Mouse (Mus musculus): ENCODE data around the gene Slc5a5. TPM values are rescaled to one million over a fixed set of nuclear protein-coding genes. Genes with fewer than 3 reads are reported as not detected.

Gene Slc5a5
- polyA plus RNA-seq (2015; fragmentation: Nextera tagmentation; extraction: Ambion mirVana), result 0.50 and 0.67 TPM in 2 replicates

DNA sequence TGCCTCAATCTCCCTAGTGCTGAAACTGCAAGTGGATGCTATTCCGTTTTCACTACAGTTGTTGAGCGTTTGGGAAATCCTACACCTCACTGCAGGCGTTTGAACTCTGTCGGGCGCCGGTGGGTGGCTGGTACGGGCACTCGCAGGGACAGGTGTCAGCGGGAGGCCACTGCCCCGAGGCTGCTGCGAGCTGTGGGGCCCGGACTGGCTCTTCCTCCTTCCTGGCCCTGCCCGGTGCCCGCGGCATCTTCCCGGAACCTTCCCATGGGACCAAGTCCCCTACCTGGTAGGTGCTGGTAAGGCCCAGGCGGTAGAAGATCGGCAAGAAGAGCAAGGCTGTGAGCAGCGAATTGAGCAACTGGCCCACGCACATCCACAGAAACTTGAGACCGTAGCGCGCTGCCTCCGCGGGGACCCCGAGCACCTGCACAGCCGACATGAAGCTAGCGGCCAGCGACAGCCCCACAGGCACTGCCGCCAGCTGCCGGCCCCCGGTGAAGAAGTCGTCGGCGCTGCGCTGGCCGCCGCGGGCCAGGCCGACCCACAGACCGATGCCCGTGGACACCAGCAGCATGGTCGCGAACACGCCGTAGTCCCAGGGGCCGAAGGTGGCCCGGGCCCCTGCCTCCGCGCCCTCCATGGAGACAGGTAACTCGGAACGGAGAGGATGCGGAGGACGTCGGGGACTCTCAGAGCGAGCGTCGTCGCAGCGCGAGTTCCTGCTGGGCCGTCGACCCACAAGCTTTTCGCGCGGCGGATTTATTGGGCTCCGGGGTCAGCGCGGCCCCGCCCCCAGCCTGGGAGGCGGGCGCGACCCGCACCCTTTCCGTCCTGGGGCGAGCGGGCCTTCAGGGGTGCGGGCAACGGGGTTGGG is at the start of gene Slc5a5:
TSS of gene Slc5a5 (minus strand) at position 736 of the 874 bp plus-strand sequence.
- H3K9me3 ChIP-seq (replicated peaks), result 0 out of 2 replicates have a peak, but pooled peaks cover 3% of the 10 kb centered on the region
- peak within 1 kb of the TSS; percentile 52 for H3K9ac ChIP-seq
- H3K4me3 ChIP-seq, result peak within 1 kb of the TSS; percentile 30
- peaks cover 31% of the 10 kb centered on the region for H3K36me3 ChIP-seq (ENCODE audit: poor library complexity, severe bottlenecking)
- ATAC-seq, result no peak
- peak within 1 kb of the TSS; percentile 42 for H3K4me2 ChIP-seq
- H3K27me3 ChIP-seq, result peaks cover 58% of the 10 kb centered on the region
- H3K27ac ChIP-seq, result no peak within 1 kb of the TSS
- peaks cover 23% of the 10 kb centered on the region for H3K4me1 ChIP-seq
- 3% methylated on average over 80 of the region's 80 CpGs for WGBS

DNA sequence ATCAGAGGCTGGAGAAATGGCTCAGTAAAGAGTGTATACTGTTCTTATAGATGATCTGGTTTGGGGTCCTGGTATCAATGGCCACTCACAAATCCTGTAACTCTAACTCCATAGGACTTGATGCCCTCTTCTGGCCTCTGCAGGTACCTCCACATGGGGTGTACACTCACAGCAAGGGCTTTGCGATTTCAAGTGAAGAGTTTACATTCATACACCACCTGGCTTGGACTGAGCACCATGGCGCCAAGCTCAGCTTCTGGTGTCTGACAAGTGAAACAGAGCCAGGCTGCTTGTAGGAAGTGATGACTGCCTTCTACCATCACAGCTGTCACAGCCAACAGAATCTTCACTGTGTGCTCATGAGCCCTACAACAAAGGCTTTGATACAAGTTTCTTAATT is 48.9 kb upstream of the Slc5a5 start:
- no peak overlapping the region for H3K4me2 ChIP-seq
- H3K9me3 ChIP-seq (replicated peaks), result no peaks in the 10 kb centered on the region
- 65% methylated on average over 2 of the region's 2 CpGs for WGBS
- H3K36me3 ChIP-seq (ENCODE audit: poor library complexity, severe bottlenecking), result no peaks in the 10 kb centered on the region
- H3K27ac ChIP-seq, result no peak overlapping the region
- no peaks in the 10 kb centered on the region for H3K27me3 ChIP-seq
- no peak overlapping the region for H3K4me3 ChIP-seq
- H3K4me1 ChIP-seq, result no peaks in the 10 kb centered on the region
- no peak overlapping the region for H3K9ac ChIP-seq
- no peak for ATAC-seq

GRCm38 (mm10) chr8:70937200-70937599 is 44.6 kb upstream of the Slc5a5 start:
- Histone ChIP-seq H3K27ac (no peak overlapping the region), H3K4me1 (no peaks in the 10 kb centered on the region), H3K9ac (no peak overlapping the region), H3K4me3 (no peak overlapping the region), H3K9me3 (replicated peaks) (no peaks in the 10 kb centered on the region), H3K27me3 (no peaks in the 10 kb centered on the region), H3K4me2 (no peak overlapping the region), H3K36me3 (ENCODE audit: poor library complexity, severe bottlenecking) (peaks cover 11% of the 10 kb centered on the region; the same call in 1 of the 2 replicates)
- ATAC-seq, result no peak
- WGBS, result 78% methylated on average over 6 of the region's 6 CpGs

- no peaks in the 10 kb centered on the region for H3K27me3 ChIP-seq
- H3K9ac ChIP-seq, result no peak overlapping the region
- no peak for ATAC-seq
- no peak overlapping the region for H3K27ac ChIP-seq
- H3K4me3 ChIP-seq, result no peak overlapping the region
- H3K4me1 ChIP-seq, result no peaks in the 10 kb centered on the region
- H3K4me2 ChIP-seq, result no peak overlapping the region
- H3K36me3 ChIP-seq (ENCODE audit: poor library complexity, severe bottlenecking), result peaks cover 23% of the 10 kb centered on the region
- no peaks in the 10 kb centered on the region for H3K9me3 ChIP-seq (replicated peaks)
- 79% methylated on average over 7 of the region's 7 CpGs for WGBS
Measured at GRCm38 (mm10) chr8:70934786-70935185, 42.2 kb upstream of the Slc5a5 start.

DNA sequence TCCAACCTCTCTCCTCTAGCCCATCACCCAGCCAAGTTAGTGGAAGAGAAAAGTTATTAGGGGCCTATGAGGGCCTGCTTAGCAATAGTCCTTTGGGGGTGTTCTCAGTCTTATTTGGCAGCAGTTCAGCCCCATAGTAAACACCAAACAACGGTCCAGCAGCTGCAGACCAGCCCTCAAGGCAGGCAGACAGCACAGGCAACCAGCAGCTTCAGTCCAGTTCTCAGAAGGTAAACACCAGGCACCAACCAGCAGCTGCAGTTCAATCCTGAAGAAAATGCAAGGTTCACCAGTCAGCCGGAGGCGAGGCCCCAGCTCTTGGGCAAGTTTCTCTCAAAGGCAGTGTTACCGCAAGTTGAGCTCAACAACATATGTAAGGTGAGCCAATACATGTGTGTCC is 40.5 kb upstream of the Slc5a5 start:
- Histone ChIP-seq H3K27me3 (no peaks in the 10 kb centered on the region), H3K4me3 (no peak overlapping the region), H3K4me1 (no peaks in the 10 kb centered on the region), H3K27ac (no peak overlapping the region), H3K4me2 (no peak overlapping the region), H3K36me3 (ENCODE audit: poor library complexity, severe bottlenecking) (peaks cover 23% of the 10 kb centered on the region), H3K9ac (no peak overlapping the region), H3K9me3 (replicated peaks) (no peaks in the 10 kb centered on the region)
- 96% methylated on average over 4 of the region's 4 CpGs for WGBS
- no peak for ATAC-seq

DNA sequence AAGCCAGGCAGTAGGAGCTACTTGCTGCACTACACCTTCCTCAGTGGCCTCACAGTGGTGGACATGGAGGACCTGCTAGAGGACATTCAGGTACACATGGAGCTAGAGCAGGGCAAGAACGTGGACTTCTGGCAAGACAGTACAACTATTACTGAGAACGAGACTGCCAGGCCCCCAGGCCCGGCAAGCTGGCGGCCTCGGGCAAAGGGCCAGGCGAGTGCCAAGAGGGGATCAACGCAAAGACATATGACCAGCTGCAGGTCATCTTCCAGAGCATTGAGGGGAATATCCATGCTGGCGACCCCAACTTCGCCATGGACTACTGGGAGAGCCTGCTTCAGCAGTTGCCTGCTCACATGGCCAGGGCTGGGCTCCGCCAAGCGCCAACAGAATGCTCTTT is 39.2 kb upstream of the Slc5a5 start:
- Histone ChIP-seq H3K27ac (no peak overlapping the region), H3K27me3 (no peaks in the 10 kb centered on the region), H3K4me3 (no peak overlapping the region), H3K9ac (no peak overlapping the region), H3K9me3 (replicated peaks) (no peaks in the 10 kb centered on the region), H3K36me3 (ENCODE audit: poor library complexity, severe bottlenecking) (peaks cover 23% of the 10 kb centered on the region), H3K4me1 (no peaks in the 10 kb centered on the region), H3K4me2 (no peak overlapping the region)
- ATAC-seq, result no peak
- WGBS, result 92% methylated on average over 11 of the region's 11 CpGs

DNA sequence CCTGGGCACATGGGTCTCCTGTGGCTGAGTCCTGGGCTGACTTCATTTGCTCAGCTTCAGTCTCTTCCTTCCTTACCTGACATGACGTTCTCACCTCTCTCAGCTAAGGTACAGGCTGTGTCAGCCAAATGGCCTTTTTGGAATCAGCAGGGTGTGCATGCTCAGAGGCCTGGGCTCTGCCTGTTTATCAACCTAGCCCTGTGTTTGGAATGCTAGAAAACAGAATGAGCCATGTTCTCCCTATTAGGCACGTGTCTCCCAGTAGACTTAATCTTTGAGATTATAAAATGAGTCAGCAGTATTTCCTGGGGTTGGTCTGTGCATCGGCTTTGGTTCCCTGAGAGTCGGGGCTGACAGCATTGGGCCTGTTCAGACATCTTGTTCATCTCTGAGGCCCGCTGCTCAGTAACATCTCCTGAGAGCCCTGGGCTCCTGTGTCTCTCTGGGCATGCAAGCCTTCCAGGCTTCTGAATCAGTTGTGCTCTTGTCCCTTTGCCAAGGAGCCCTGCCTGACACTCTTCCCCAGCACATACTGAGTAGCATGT is 36.3 kb upstream of the Slc5a5 start:
- Histone ChIP-seq H3K27me3 (no peaks in the 10 kb centered on the region), H3K4me2 (no peak overlapping the region), H3K9me3 (replicated peaks) (no peaks in the 10 kb centered on the region), H3K36me3 (ENCODE audit: poor library complexity, severe bottlenecking) (peaks cover 23% of the 10 kb centered on the region), H3K27ac (no peak overlapping the region), H3K4me1 (no peaks in the 10 kb centered on the region), H3K9ac (no peak overlapping the region), H3K4me3 (no peak overlapping the region)
- 86% methylated on average over 5 of the region's 5 CpGs for WGBS
- ATAC-seq, result no peak

DNA sequence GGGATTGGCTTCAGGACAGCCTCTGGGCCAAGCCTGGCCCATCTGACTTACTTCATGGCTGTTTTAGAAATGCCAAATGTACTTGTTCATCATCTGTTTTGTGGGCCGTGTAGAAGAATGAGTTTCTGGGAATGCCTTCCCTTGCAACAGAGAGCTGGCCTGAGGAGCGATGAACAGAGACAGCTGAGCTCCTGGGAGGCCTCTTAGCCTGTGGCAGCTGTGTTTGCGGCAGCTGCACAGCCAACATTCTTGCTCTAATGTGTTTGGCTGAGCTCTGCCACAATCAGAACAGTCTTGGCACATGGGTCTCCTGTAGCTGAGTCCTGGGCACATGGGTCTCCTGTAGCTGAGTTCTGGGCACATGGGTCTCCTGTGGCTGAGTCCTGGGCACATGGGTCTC is 35.5 kb upstream of the Slc5a5 start:
- no peaks in the 10 kb centered on the region for H3K27me3 ChIP-seq
- no peak overlapping the region for H3K9ac ChIP-seq
- no peaks in the 10 kb centered on the region for H3K9me3 ChIP-seq (replicated peaks)
- ATAC-seq, result no peak
- peaks cover 26% of the 10 kb centered on the region for H3K36me3 ChIP-seq (ENCODE audit: poor library complexity, severe bottlenecking)
- no peak overlapping the region for H3K27ac ChIP-seq
- no peak overlapping the region for H3K4me2 ChIP-seq
- no peak overlapping the region for H3K4me3 ChIP-seq
- no peaks in the 10 kb centered on the region for H3K4me1 ChIP-seq
- 93% methylated on average over 3 of the region's 3 CpGs for WGBS

GRCm38 (mm10) chr8:70926396-70926795 is 33.8 kb upstream of the Slc5a5 start:
- no peak overlapping the region for H3K27ac ChIP-seq
- H3K4me1 ChIP-seq, result no peaks in the 10 kb centered on the region
- no peak for ATAC-seq
- H3K4me3 ChIP-seq, result no peak overlapping the region
- peaks cover 11% of the 10 kb centered on the region for H3K36me3 ChIP-seq (ENCODE audit: poor library complexity, severe bottlenecking)
- no peak overlapping the region for H3K4me2 ChIP-seq
- WGBS, result 92% methylated on average over 5 of the region's 5 CpGs
- H3K27me3 ChIP-seq, result no peaks in the 10 kb centered on the region
- H3K9me3 ChIP-seq (replicated peaks), result no peaks in the 10 kb centered on the region
- H3K9ac ChIP-seq, result no peak overlapping the region

DNA sequence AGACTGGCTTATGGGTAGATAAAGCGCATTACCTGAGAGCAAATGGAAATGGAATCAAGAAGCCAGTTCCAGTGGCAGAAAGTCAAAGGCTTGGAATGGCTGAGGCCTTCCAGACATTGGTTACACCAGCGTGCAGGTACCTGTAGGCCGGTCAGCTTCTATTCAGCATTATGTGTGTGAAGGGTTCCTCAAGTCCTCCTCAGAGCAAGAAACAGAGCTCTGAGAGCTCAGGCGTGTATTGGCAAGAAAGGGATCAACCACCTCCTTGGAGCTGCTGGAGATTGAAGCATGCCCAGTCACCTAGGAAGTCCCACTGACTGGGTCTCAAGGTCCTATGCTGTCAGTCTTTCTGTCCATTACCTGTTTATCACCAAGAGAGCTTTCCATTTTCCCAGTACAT is 33.2 kb upstream of the Slc5a5 start:
- Histone ChIP-seq H3K27me3 (no peaks in the 10 kb centered on the region), H3K4me2 (no peak overlapping the region), H3K4me3 (no peak overlapping the region), H3K9me3 (replicated peaks) (no peaks in the 10 kb centered on the region), H3K9ac (no peak overlapping the region), H3K4me1 (no peaks in the 10 kb centered on the region), H3K36me3 (ENCODE audit: poor library complexity, severe bottlenecking) (peaks cover 12% of the 10 kb centered on the region), H3K27ac (no peak overlapping the region)
- 94% methylated on average over 4 of the region's 4 CpGs for WGBS
- ATAC-seq, result no peak

GRCm38 (mm10) chr8:70924151-70924550 is 31.6 kb upstream of the Slc5a5 start:
- no peak overlapping the region for H3K4me3 ChIP-seq
- 91% methylated on average over 4 of the region's 4 CpGs for WGBS
- H3K9ac ChIP-seq, result no peak overlapping the region
- no peak for ATAC-seq
- H3K27me3 ChIP-seq, result no peaks in the 10 kb centered on the region
- no peaks in the 10 kb centered on the region for H3K4me1 ChIP-seq
- no peak overlapping the region for H3K4me2 ChIP-seq
- no peak overlapping the region for H3K27ac ChIP-seq
- peaks cover 23% of the 10 kb centered on the region for H3K36me3 ChIP-seq (ENCODE audit: poor library complexity, severe bottlenecking)
- no peaks in the 10 kb centered on the region for H3K9me3 ChIP-seq (replicated peaks)

DNA sequence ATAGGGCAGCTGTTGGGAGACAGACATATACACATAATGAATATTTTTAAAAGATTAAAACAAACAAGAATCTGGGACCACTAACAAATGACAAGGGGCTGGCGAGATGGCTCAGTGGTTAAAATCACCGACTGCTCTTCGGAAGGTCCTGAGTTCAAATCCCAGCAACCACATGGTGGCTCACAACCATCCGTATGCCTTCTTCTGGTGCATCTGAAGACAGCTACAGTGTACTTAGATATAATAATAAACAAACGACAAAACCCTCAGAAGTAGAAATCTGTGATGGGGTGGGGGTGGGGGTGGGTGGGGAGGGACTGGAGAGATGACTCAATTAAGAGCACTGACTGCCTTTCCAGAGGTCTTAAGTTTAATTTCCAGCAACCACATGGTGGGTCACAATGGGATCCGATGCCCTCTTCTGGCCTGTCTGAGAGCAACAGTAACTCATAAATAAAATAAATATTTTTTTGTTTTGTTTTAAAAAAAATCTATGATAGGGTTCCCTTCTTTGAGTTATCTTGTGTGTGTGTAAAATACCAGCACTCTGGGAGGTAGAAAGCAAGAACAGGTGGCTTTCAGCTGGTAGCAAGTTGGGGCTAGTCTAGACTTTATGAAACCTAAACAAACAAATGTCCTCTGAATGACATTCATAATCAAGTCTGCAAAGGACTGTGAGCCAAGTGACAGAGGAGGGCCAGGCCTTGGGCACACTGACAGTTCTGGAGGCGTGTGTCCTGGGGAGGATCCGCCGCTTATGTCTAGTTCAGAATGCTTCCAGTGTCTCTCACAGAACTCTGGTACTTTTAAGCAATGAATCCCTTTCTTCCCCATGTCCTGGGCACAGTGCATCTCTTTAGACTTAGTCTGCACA is 27.7 kb upstream of the Slc5a5 start:
- Histone ChIP-seq H3K27me3 (no peaks in the 10 kb centered on the region), H3K4me2 (no peak overlapping the region), H3K4me3 (no peak overlapping the region), H3K9ac (no peak overlapping the region), H3K9me3 (replicated peaks) (no peaks in the 10 kb centered on the region), H3K36me3 (ENCODE audit: poor library complexity, severe bottlenecking) (peaks cover 62% of the 10 kb centered on the region), H3K4me1 (no peaks in the 10 kb centered on the region), H3K27ac (no peak overlapping the region)
- WGBS, result 93% methylated on average over 9 of the region's 9 CpGs
- no peak for ATAC-seq

All from forebrain, embryonic 13.5 days (tissue).